Mouse (Mus musculus) leukemia stem cell, adult 10-12 weeks (primary cell): ENCODE measurements around the gene Dpy19l3. TPM values are rescaled to one million over a fixed set of nuclear protein-coding genes. Genes with fewer than 3 reads are reported as not detected.

Experiments
- polyA plus RNA-seq: library from polyadenylated mRNA; stranded (reverse); fragments of >175 nt; gene quantifications from 2 replicates; pipeline ENCODE4 v1.2.3, GENCODE M21; 2012; ENCODE audit warnings: low replicate concordance

Gene Dpy19l3
- 1.3 and 1.6 TPM in 2 replicates for polyA plus RNA-seq

GRCm38 (mm10) chr7:35754033-35754885 is at the start of gene Dpy19l3:
Gene Dpy19l3, minus strand, starts transcription at chr7:35754454.

GRCm38 (mm10) chr7:35802906-35803595 is 48.8 kb upstream of the Dpy19l3 start, which contains the start of gene Zfp507:
Gene Zfp507, minus strand, starts transcription at chr7:35803003.

GRCm38 (mm10) chr7:35647101-35647698 is 107.1 kb downstream of the Dpy19l3 start, which contains the start of gene Pdcd5:
Gene Pdcd5, minus strand, starts transcription at chr7:35647521.

Other genes with a start within 250 kb of the Dpy19l3 start
- not detected in 2 replicates for gene Tdrd12, start 216.7 kb downstream of the Dpy19l3 start, polyA plus RNA-seq
- gene Nudt19, start 198.2 kb downstream of the Dpy19l3 start, polyA plus RNA-seq: 33.1 and 53.8 TPM in 2 replicates
- gene Rgs9bp, start 168.9 kb downstream of the Dpy19l3 start, polyA plus RNA-seq: 0.11 and 0.24 TPM in 2 replicates
- gene Ankrd27, start 168.2 kb downstream of the Dpy19l3 start, polyA plus RNA-seq: 74.6 and 99.6 TPM in 2 replicates
- gene Pdcd5, start 106.9 kb downstream of the Dpy19l3 start, polyA plus RNA-seq: 81.2 and 82.4 TPM in 2 replicates
- 3.2 and 5.8 TPM in 2 replicates for gene Zfp507, start 48.5 kb upstream of the Dpy19l3 start, polyA plus RNA-seq